Mouse (Mus musculus): ENCODE results near the gene Fbxo39.

Gene Fbxo39

DNA sequence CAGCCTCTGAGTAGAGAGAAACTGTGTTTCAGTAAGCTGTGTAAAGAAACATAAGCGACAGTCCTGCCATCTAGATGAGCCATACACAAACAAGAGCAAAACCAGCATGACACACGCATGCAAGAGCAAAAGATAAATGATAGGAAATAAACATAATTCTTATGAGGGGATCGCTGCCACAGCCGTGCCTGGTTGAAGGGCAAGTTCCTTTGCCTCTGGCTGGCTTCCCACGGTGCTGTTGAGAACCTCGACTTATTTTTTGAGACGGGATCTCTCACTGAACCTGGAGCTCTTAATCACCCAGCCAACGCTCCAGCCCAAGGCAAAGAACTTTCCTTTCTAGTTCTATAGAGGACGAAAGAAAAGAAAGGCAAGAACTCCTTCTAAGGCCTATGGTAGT is 51.9 kb downstream of the Fbxo39 start:
- DNase-seq = no peak

DNA sequence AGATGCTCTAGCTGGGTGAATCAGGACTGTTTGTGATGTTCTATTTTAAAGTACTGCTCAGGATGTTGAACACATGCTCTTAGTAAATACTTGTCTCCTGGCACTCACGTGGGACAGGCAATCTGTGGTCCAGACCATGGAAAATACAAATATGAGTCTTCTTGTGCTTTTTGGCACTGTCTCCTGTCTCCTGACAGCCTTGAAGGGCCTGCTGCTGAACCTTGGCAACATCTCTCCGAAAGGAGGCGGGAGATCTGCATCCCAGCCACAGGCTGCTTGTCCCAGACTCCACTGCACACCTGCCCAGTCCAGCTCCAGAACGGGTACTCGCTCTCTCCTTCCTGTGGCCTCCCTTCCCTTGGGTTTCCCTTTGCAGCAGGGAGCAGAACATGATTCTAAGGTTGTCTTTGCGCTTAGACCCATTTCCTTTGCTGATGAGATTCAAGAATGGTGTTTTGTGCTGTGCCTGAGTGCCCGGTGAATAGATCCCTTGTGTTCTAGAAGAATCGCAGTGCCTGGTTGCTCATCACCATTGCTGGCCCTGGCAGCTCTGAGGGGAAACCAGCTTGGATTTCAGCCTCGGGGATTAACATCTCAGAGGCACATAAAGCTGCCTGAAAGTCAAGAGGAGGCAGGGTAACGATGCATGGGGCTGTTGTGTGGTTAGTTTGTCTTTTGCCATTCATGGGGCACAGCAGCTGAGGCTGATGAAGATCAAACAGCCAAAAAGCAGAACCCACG is 53.9 kb downstream of the Fbxo39 start:
- DNase-seq = no peak
